Mouse (Mus musculus) ES-E14 (cell line): ENCODE measurements at regions not wholly inside any gene's neighbourhood (a gene's known extent, or its start where the extent isn't known, plus 50 kb on each side); places are given as distances from the start of the nearest gene placed in this dataset.

Experiments
- CHD2 ChIP-seq: IDR thresholded peaks from 2 replicates; pipeline ENCODE4 v1.6.1; 2014; ENCODE audit warnings: mild to moderate bottlenecking, low read depth, low read length, inconsistent platforms
- HCFC1 ChIP-seq: IDR thresholded peaks from 2 replicates; pipeline ENCODE4 v1.6.1; 2012; ENCODE audit warnings: low read length, inconsistent platforms, borderline replicate concordance; ENCODE audit not compliant: insufficient read depth
- MAFK ChIP-seq: IDR thresholded peaks from 2 replicates; pipeline ENCODE4 v1.6.1; 2014; ENCODE audit warnings: mild to moderate bottlenecking, low read depth, low read length, inconsistent platforms; ENCODE audit not compliant: insufficient read depth
- ZC3H11A ChIP-seq: IDR thresholded peaks from 2 replicates; pipeline ENCODE4 v1.6.1; 2012; ENCODE audit warnings: low read depth, mild to moderate bottlenecking, inconsistent platforms, low read length, borderline replicate concordance
- ZNF384 ChIP-seq: IDR thresholded peaks from 2 replicates; pipeline ENCODE4 v1.6.1; 2012; ENCODE audit warnings: low read depth, low read length, inconsistent platforms

DNA sequence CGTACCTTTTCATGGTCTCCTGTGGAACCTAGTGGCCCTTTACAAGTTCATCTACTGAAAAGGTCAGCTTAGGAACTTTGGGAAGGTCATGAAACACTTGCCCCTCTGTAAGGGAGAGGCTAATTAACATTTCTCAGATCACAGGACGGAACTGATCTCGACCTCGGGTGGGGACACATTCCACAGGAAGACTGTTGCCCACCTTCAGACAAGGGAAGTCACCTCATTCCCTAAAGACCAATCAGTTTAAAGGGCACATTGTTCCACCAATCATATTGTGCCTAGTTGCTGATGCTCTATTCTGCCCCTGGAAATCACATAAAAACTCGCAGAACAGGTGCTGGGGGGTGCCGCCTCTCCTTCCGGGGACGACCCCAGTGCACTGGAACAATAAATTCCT lies 170.8 kb downstream of the Gm10260 start:
- TF ChIP-seq MAFK (no peak), HCFC1 (no peak), ZC3H11A (no peak), ZNF384 (no peak), CHD2 (0 out of 2 replicates have a peak, but pooled peaks have one; percentile 12)
